ENCODE assay signal across 1 mouse cellular context in the genomic region with DNA sequence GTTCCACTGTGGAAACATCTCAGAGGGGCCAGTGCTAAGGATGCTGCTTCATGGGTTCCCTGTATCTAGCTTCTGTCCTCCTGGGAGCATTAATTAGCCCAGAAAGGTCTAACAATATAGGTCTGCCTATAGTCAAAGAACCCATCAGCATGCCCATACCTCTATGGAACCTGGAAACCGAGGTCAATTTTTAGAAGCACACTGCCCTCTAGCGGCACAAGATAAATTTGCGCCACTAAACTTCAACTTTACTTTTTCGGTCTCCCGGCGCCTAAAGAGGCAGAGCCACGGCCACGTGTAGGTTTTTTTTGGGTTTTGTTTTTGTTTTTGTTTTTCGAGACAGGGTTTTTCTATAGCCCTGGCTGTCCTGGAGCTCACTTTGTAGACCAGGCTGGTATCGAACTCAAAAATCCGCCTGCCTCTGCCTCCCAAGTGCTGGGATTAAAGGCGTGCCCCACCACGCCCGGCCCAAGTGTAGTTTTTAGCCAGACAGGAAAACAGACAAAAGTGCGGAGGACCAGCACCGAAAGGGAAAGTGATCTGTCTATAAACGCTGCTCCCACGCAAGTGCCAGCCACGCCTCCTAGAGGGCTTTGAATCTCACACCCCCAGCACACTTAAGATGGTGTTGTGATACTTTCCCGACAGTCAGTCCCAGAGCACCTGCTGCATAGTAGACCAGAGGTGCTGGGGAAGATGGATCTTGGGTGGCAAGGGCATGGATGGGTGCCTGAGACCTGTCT.
TF ChIP-seq lines count a peak whose summit lies in the region.

No protein-coding gene starts in this region.

TF ChIP-seq in CH12.LX, 34 proteins besides CTCF, POLR2A, EP300 and RAD21 (continued from another document):
- no peak for TF ChIP-seq GABPA (IDR thresholded peaks at IDR 0.05; ENCODE audit: insufficient replicate concordance, low read depth, low read length)
- no peak for TF ChIP-seq TCF12 (IDR thresholded peaks at IDR 0.05; ENCODE audit: low read depth, low read length)
- TF ChIP-seq SIN3A (IDR thresholded peaks at IDR 0.05; ENCODE audit: low read length): peak; percentile 63
- no peak for TF ChIP-seq NRF1 (IDR thresholded peaks at IDR 0.05; ENCODE audit: low read depth, low read length)
- no peak for TF ChIP-seq UBTF (IDR thresholded peaks at IDR 0.05; ENCODE audit: low read depth, low read length)
- TF ChIP-seq USF1 (IDR thresholded peaks at IDR 0.05; ENCODE audit: low read depth, low read length): no peak
- no peak for TF ChIP-seq KAT2A (IDR thresholded peaks at IDR 0.05; ENCODE audit: insufficient replicate concordance, low read length)
- no peak for TF ChIP-seq TBP (conservative IDR thresholded peaks at IDR 0.05; ENCODE audit: low read depth, low read length)
- TF ChIP-seq RCOR1 (conservative IDR thresholded peaks at IDR 0.05; ENCODE audit: low read depth, low read length): no peak
- no peak for TF ChIP-seq NELFE (IDR thresholded peaks at IDR 0.05; ENCODE audit: low read depth, low read length)
- no peak for TF ChIP-seq PAX5 (IDR thresholded peaks at IDR 0.05; ENCODE audit: low read length)
- no peak for TF ChIP-seq MEF2A (IDR thresholded peaks at IDR 0.05; ENCODE audit: borderline replicate concordance, low read depth, low read length)
- TF ChIP-seq CHD1 (IDR thresholded peaks at IDR 0.05; ENCODE audit: low read depth, low read length): no peak
- TF ChIP-seq ZNF384 (IDR thresholded peaks at IDR 0.05; ENCODE audit: low read depth, low read length): no peak
- TF ChIP-seq MAZ (IDR thresholded peaks at IDR 0.05; ENCODE audit: low read depth, low read length): 0 out of 2 replicates have a peak, but pooled peaks have one; percentile 7
- TF ChIP-seq JUN (IDR thresholded peaks at IDR 0.05; ENCODE audit: insufficient read depth, low read depth, low read length): no peak
- TF ChIP-seq POLR2AphosphoS2 (IDR thresholded peaks at IDR 0.05; ENCODE audit: low read depth, low read length): no peak
- no peak for TF ChIP-seq JUND (conservative IDR thresholded peaks at IDR 0.05; ENCODE audit: low read depth, low read length)
- 0 out of 2 replicates have a peak, but pooled peaks have one; percentile 20 for TF ChIP-seq IRF4 (IDR thresholded peaks at IDR 0.05; ENCODE audit: low read depth, low read length)
- TF ChIP-seq SMC3 (IDR thresholded peaks at IDR 0.05; ENCODE audit: low read depth, low read length): peak; percentile 41; the same call in 1 of the 2 replicates
- TF ChIP-seq MAFK (IDR thresholded peaks at IDR 0.05; ENCODE audit: insufficient replicate concordance, low read length): no peak
- no peak for TF ChIP-seq BHLHE40 (IDR thresholded peaks at IDR 0.05; ENCODE audit: low read depth, low read length)
- TF ChIP-seq ZKSCAN1 (IDR thresholded peaks at IDR 0.05; ENCODE audit: borderline replicate concordance, low read depth, low read length): no peak
- TF ChIP-seq ETS1 (conservative IDR thresholded peaks at IDR 0.05; ENCODE audit: low read depth, low read length): no peak
- no peak for TF ChIP-seq USF2 (conservative IDR thresholded peaks at IDR 0.05; ENCODE audit: low read depth, low read length)
- TF ChIP-seq ELF1 (IDR thresholded peaks at IDR 0.05; ENCODE audit: low read depth, low read length): no peak
- TF ChIP-seq E2F4 (IDR thresholded peaks at IDR 0.05; ENCODE audit: insufficient replicate concordance, low read depth, low read length): no peak
- no peak for TF ChIP-seq ZC3H11A (IDR thresholded peaks at IDR 0.05; ENCODE audit: low read depth, low read length)
- TF ChIP-seq MXI1 (IDR thresholded peaks at IDR 0.05; ENCODE audit: low read depth, low read length): peak; percentile 90
- TF ChIP-seq ZMIZ1 (IDR thresholded peaks at IDR 0.05; ENCODE audit: low read depth, low read length): no peak
- TF ChIP-seq MAX (IDR thresholded peaks at IDR 0.05; ENCODE audit: low read length): peak; percentile 62
- TF ChIP-seq CHD2 (IDR thresholded peaks at IDR 0.05; ENCODE audit: low read length): no peak
TF ChIP-seq in CH12.LX: peak in this region for 7.
